In the genomic region with DNA sequence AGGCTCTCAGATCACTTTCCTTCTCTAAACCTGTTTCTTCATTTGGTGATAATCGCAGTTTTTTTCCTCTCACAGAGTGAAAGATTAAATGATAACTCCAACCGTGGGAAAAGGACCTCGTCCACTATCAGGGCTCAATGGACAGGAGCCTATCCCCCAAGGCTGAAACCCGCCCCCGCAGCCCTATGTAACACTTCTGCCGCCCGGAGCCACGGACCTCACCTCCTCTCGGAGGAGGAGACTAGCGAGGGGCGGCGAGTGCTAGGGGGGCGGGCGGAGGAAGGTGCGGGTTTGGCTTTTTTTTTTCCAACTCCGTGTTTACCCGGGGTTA, we compare ENCODE assay signal across 8 mouse cellular contexts. TPM values are rescaled to one million over a fixed set of nuclear protein-coding genes. Genes with fewer than 3 reads are reported as not detected.
DNase-seq lines count a peak whose midpoint lies in the region; ATAC-seq and TF ChIP-seq lines count a peak whose summit lies in the region.

No protein-coding gene starts in this region.

- WGBS in heart, postnatal 0 days: 22% methylated on average over 17 of the region's 17 CpGs
- WGBS in hindbrain, embryonic 12.5 days: 17% methylated on average over 17 of the region's 17 CpGs
- 29% methylated on average over 17 of the region's 17 CpGs for WGBS in midbrain, embryonic 13.5 days

- no peak for DNase-seq in heart, postnatal 0 days (ENCODE audit: low spot score)
- DNase-seq in heart, adult 11 months: no peak
- no peak for DNase-seq in cerebellum, postnatal 36 days
- DNase-seq in testis, postnatal 10 days (ENCODE audit: low spot score): no peak
- no peak for DNase-seq in B cell, adult 2 months

- TF ChIP-seq POLR2A in bone marrow macrophage, adult 2 months (IDR thresholded peaks at IDR 0.05; ENCODE audit: borderline replicate concordance, low read depth, low read length): no peak

- H3K9ac ChIP-seq in heart, postnatal 0 days (replicated peaks; ENCODE audit: low read depth, low read length): peak overlapping the region; percentile 66
- H3K9ac ChIP-seq in hindbrain, embryonic 12.5 days: peak overlapping the region; percentile 50
- H3K9ac ChIP-seq in midbrain, embryonic 13.5 days (replicated peaks): peak overlapping the region; percentile 58

- H3K4me2 ChIP-seq in heart, postnatal 0 days (ENCODE audit: low read depth, low read length): peak overlapping the region; percentile 53
- peak overlapping the region; percentile 42 for H3K4me2 ChIP-seq in hindbrain, embryonic 12.5 days (replicated peaks)
- H3K4me2 ChIP-seq in midbrain, embryonic 13.5 days (replicated peaks): peak overlapping the region; percentile 45

- no peaks in the 10 kb centered on the region for H3K4me1 ChIP-seq in heart, postnatal 0 days (ENCODE audit: control insufficient read depth, insufficient read depth)
- peaks cover 6% of the 10 kb centered on the region for H3K4me1 ChIP-seq in bone marrow macrophage, adult 2 months (ENCODE audit: control insufficient read depth, insufficient read depth, low read length)
- no peaks in the 10 kb centered on the region for H3K4me1 ChIP-seq in hindbrain, embryonic 12.5 days
- H3K4me1 ChIP-seq in midbrain, embryonic 13.5 days (replicated peaks): peaks cover 5% of the 10 kb centered on the region; the same call in 1 of the 2 replicates

- H3K4me3 ChIP-seq in heart, postnatal 0 days (ENCODE audit: low read depth, low read length): peak overlapping the region; percentile 60
- peak overlapping the region; percentile 79 for H3K4me3 ChIP-seq in bone marrow macrophage, adult 2 months (ENCODE audit: insufficient read depth, low read length)
- H3K4me3 ChIP-seq in hindbrain, embryonic 12.5 days: peak overlapping the region; percentile 51
- H3K4me3 ChIP-seq in midbrain, embryonic 13.5 days (replicated peaks): peak overlapping the region; percentile 57

- 0 out of 2 replicates have a peak, but pooled peaks cover 5% of the 10 kb centered on the region for H3K36me3 ChIP-seq in heart, postnatal 0 days (replicated peaks; ENCODE audit: control insufficient read depth, insufficient read depth, low read length)
- no peaks in the 10 kb centered on the region for H3K36me3 ChIP-seq in hindbrain, embryonic 12.5 days
- no peaks in the 10 kb centered on the region for H3K36me3 ChIP-seq in midbrain, embryonic 13.5 days

- TF ChIP-seq CTCF in heart, postnatal 0 days (IDR thresholded peaks at IDR 0.05; ENCODE audit: low read depth): no peak
- no peak for TF ChIP-seq CTCF in bone marrow macrophage, adult 2 months (IDR thresholded peaks at IDR 0.05; ENCODE audit: low read depth, low read length)

- ATAC-seq in heart, postnatal 0 days (ENCODE audit: insufficient read depth, low read depth): no peak
- ATAC-seq in hindbrain, embryonic 12.5 days (ENCODE audit: low FRiP score): peak; percentile 57
- no peak; the same call in 1 of the 2 replicates for ATAC-seq in midbrain, embryonic 13.5 days

- peak overlapping the region; percentile 98 for H3K27ac ChIP-seq in heart, postnatal 0 days (ENCODE audit: low read depth)
- peak overlapping the region; percentile 89 for H3K27ac ChIP-seq in bone marrow macrophage, adult 2 months (ENCODE audit: insufficient read depth, low read depth, low read length)
- peak overlapping the region; percentile 94 for H3K27ac ChIP-seq in hindbrain, embryonic 12.5 days
- peak overlapping the region; percentile 98 for H3K27ac ChIP-seq in midbrain, embryonic 13.5 days

- 0 out of 2 replicates have a peak, but pooled peaks have one; percentile 16 for TF ChIP-seq EP300 in heart, postnatal 0 days (IDR thresholded peaks at IDR 0.05; ENCODE audit: low read depth)

- no peaks in the 10 kb centered on the region for H3K27me3 ChIP-seq in heart, postnatal 0 days (ENCODE audit: control insufficient read depth, insufficient read depth, low read length)
- 0 out of 2 replicates have a peak, but pooled peaks cover 2% of the 10 kb centered on the region for H3K27me3 ChIP-seq in hindbrain, embryonic 12.5 days
- no peaks in the 10 kb centered on the region for H3K27me3 ChIP-seq in midbrain, embryonic 13.5 days

- no peaks in the 10 kb centered on the region for H3K9me3 ChIP-seq in heart, postnatal 0 days (replicated peaks; ENCODE audit: control insufficient read depth, low read length)
- H3K9me3 ChIP-seq in hindbrain, embryonic 12.5 days (replicated peaks): no peaks in the 10 kb centered on the region
- no peaks in the 10 kb centered on the region for H3K9me3 ChIP-seq in midbrain, embryonic 13.5 days

RNA-seq across cellular contexts. Expression of gene Phf8, which starts 0.4 kb away (rescaled TPM):
- total RNA-seq in heart, postnatal 0 days (2014; rRNA removed; ENCODE audit: low replicate concordance): 7.8 and 27.6 TPM in 2 replicates
- 5.5 and 5.7 TPM in 2 replicates for polyA plus RNA-seq in heart, postnatal 0 days (2015; fragmentation: Nextera tagmentation; extraction: Ambion mirVana)
- 23.9 and 25.2 TPM in 2 replicates for polyA plus RNA-seq in bone marrow macrophage, adult 2 months (2012; ENCODE audit: insufficient read depth, insufficient read length, missing spikeins)
- polyA plus RNA-seq in hindbrain, embryonic 12.5 days (2016; fragmentation: Nextera tagmentation; extraction: Ambion mirVana): 26.8 and 28.9 TPM in 2 replicates
- polyA plus RNA-seq in midbrain, embryonic 13.5 days (2015; fragmentation: Nextera tagmentation; extraction: Ambion mirVana): 25.3 and 26.7 TPM in 2 replicates
